ENCODE assay signal across 8 mouse cellular contexts in the genomic region with DNA sequence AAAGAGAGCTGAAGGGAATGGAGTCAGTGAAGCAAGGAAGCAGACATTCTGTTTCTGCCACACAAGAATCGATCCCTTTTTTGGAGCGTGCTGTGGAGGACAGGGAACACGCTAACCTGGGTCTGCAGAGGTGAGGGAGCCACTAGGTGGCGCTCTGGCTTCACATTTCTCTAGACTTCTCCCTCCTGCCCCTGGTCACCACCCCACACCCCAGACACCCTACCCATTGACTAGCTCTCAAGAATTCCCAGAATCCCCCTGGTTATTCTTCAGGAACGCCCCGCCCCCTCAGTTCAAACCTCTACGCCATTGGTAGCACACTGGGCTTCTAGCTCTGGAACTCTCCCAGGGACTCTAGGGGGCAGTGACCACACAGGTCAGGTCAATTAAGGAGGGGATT. TPM values are rescaled to one million over a fixed set of nuclear protein-coding genes. Genes with fewer than 3 reads are reported as not detected.
DNase-seq lines count a peak whose midpoint lies in the region; ATAC-seq and TF ChIP-seq lines count a peak whose summit lies in the region.

No protein-coding gene starts in this region.

- H3K36me3 ChIP-seq in hindbrain, postnatal 0 days (ENCODE audit: insufficient read depth, low read length): no peaks in the 10 kb centered on the region

- H3K9me3 ChIP-seq in hindbrain, postnatal 0 days (ENCODE audit: low read length): no peaks in the 10 kb centered on the region

- H3K4me1 ChIP-seq in hindbrain, postnatal 0 days (ENCODE audit: insufficient read depth, low read length): no peaks in the 10 kb centered on the region

- peak; percentile 80 for ATAC-seq in hindbrain, postnatal 0 days
- ATAC-seq in megakaryocyte-erythroid progenitor cell, adult 5-6 weeks (replicated peaks; ENCODE audit: low FRiP score, low TSS enrichment, poor library complexity, severe bottlenecking): peak; percentile 62

- DNase-seq in urinary bladder, postnatal 25 days (ENCODE audit: low spot score): peak; percentile 59
- no peak for DNase-seq in urinary bladder, postnatal 10 days (ENCODE audit: low spot score)
- peak; percentile 74 for DNase-seq in embryo, embryonic 10 days (ENCODE audit: low spot score)
- peak; percentile 77 for DNase-seq in gastrocnemius, postnatal 10 days
- DNase-seq in hindbrain, postnatal 0 days (ENCODE audit: low spot score): peak; percentile 83
- DNase-seq in left cerebral cortex, postnatal 10 days (ENCODE audit: extremely low spot score in 1 of 2, low spot score in 2 of 2): peak; percentile 55 to 82
- DNase-seq in skeletal muscle tissue, adult 2 months (ENCODE audit: low read depth, low spot score): peak; percentile 54

- intact Hi-C loops in left cerebral cortex, postnatal 10 days (cut with DNase I): no loop called here

- WGBS in hindbrain, postnatal 0 days: 36% methylated on average over 7 of the region's 7 CpGs

- no peak overlapping the region for H3K4me2 ChIP-seq in hindbrain, postnatal 0 days (ENCODE audit: low read depth, low read length)

- no peak overlapping the region for H3K27ac ChIP-seq in hindbrain, postnatal 0 days

- H3K27me3 ChIP-seq in hindbrain, postnatal 0 days (ENCODE audit: insufficient read depth, low read length): no peaks in the 10 kb centered on the region

- H3K9ac ChIP-seq in hindbrain, postnatal 0 days (replicated peaks; ENCODE audit: low read length): no peak overlapping the region

- peak; percentile 77 for TF ChIP-seq CTCF in hindbrain, postnatal 0 days (IDR thresholded peaks at IDR 0.05; ENCODE audit: low read depth)

- H3K4me3 ChIP-seq in hindbrain, postnatal 0 days (ENCODE audit: low read length): no peak overlapping the region

RNA-seq across cellular contexts. Expression of a gene that starts 4.8 kb away (rescaled TPM):
- total RNA-seq in gastrocnemius, postnatal 10 days (2021): 1 to 10 TPM; 9.8 to 9.9 TPM
- 65.4 and 74.2 TPM in 2 replicates for total RNA-seq in hindbrain, postnatal 0 days (2014; rRNA removed)
- polyA plus RNA-seq in hindbrain, postnatal 0 days (2015; fragmentation: Nextera tagmentation; extraction: Ambion mirVana): 117 and 120 TPM in 2 replicates
- 10 to 100 TPM; 43.4 to 45.9 TPM for total RNA-seq in left cerebral cortex, postnatal 10 days (2021)
- total RNA-seq in megakaryocyte-erythroid progenitor cell, adult 5-6 weeks (2014; fragmentation: Nextera tagmentation): 29.1 and 66.3 TPM in 2 replicates
- 28.2 and 33.5 TPM in 2 replicates for total RNA-seq in megakaryocyte-erythroid progenitor cell, adult 5-6 weeks (2017)

RNA-seq across cellular contexts. Expression of a gene that starts 13.0 kb away (rescaled TPM):
- total RNA-seq in gastrocnemius, postnatal 10 days (2021): 100 to 1,000 TPM; 155 to 167 TPM
- 22.5 and 33.6 TPM in 2 replicates for total RNA-seq in hindbrain, postnatal 0 days (2014; rRNA removed)
- polyA plus RNA-seq in hindbrain, postnatal 0 days (2015; fragmentation: Nextera tagmentation; extraction: Ambion mirVana): 28.5 and 31.3 TPM in 2 replicates
- 10 to 100 TPM; 32.8 to 33.8 TPM for total RNA-seq in left cerebral cortex, postnatal 10 days (2021)
- total RNA-seq in megakaryocyte-erythroid progenitor cell, adult 5-6 weeks (2014; fragmentation: Nextera tagmentation): 7.5 and 8.2 TPM in 2 replicates
- 14.6 and 30.4 TPM in 2 replicates for total RNA-seq in megakaryocyte-erythroid progenitor cell, adult 5-6 weeks (2017)

RNA-seq across cellular contexts. Expression of a gene that starts 19.5 kb away (rescaled TPM):
- total RNA-seq in gastrocnemius, postnatal 10 days (2021): 10 to 100 TPM; 15.9 to 22.2 TPM
- total RNA-seq in hindbrain, postnatal 0 days (2014; rRNA removed): 74.1 and 74.7 TPM in 2 replicates
- polyA plus RNA-seq in hindbrain, postnatal 0 days (2015; fragmentation: Nextera tagmentation; extraction: Ambion mirVana): 28.8 and 31.0 TPM in 2 replicates
- total RNA-seq in left cerebral cortex, postnatal 10 days (2021): 10 to 100 TPM; 46.0 to 50.6 TPM
- 38.5 and 42.2 TPM in 2 replicates for total RNA-seq in megakaryocyte-erythroid progenitor cell, adult 5-6 weeks (2014; fragmentation: Nextera tagmentation)
- 9.6 and 19.9 TPM in 2 replicates for total RNA-seq in megakaryocyte-erythroid progenitor cell, adult 5-6 weeks (2017)

RNA-seq across cellular contexts. Expression of a gene that starts 31.3 kb away (rescaled TPM):
- 10 to 100 TPM; 50.0 to 57.8 TPM for total RNA-seq in gastrocnemius, postnatal 10 days (2021)
- total RNA-seq in hindbrain, postnatal 0 days (2014; rRNA removed): 29.6 and 33.4 TPM in 2 replicates
- polyA plus RNA-seq in hindbrain, postnatal 0 days (2015; fragmentation: Nextera tagmentation; extraction: Ambion mirVana): 12.8 and 13.9 TPM in 2 replicates
- total RNA-seq in left cerebral cortex, postnatal 10 days (2021): 10 to 100 TPM; 12.2 to 13.8 TPM
- 95.9 and 113 TPM in 2 replicates for total RNA-seq in megakaryocyte-erythroid progenitor cell, adult 5-6 weeks (2014; fragmentation: Nextera tagmentation)
- 40.2 and 68.5 TPM in 2 replicates for total RNA-seq in megakaryocyte-erythroid progenitor cell, adult 5-6 weeks (2017)

RNA-seq across cellular contexts. Expression of a gene that starts 31.4 kb away (rescaled TPM):
- total RNA-seq in gastrocnemius, postnatal 10 days (2021): 10 to 100 TPM; 19.7 to 22.3 TPM
- 43.6 and 45.6 TPM in 2 replicates for total RNA-seq in hindbrain, postnatal 0 days (2014; rRNA removed)
- 103 and 107 TPM in 2 replicates for polyA plus RNA-seq in hindbrain, postnatal 0 days (2015; fragmentation: Nextera tagmentation; extraction: Ambion mirVana)
- total RNA-seq in left cerebral cortex, postnatal 10 days (2021): 1 to 10 TPM; 7.4 to 8.0 TPM
- total RNA-seq in megakaryocyte-erythroid progenitor cell, adult 5-6 weeks (2014; fragmentation: Nextera tagmentation): 185 and 237 TPM in 2 replicates
- 127 and 184 TPM in 2 replicates for total RNA-seq in megakaryocyte-erythroid progenitor cell, adult 5-6 weeks (2017)
